Mouse (Mus musculus): ENCODE measurements around the gene Aqp6.

The Aqp6 gene

DNA sequence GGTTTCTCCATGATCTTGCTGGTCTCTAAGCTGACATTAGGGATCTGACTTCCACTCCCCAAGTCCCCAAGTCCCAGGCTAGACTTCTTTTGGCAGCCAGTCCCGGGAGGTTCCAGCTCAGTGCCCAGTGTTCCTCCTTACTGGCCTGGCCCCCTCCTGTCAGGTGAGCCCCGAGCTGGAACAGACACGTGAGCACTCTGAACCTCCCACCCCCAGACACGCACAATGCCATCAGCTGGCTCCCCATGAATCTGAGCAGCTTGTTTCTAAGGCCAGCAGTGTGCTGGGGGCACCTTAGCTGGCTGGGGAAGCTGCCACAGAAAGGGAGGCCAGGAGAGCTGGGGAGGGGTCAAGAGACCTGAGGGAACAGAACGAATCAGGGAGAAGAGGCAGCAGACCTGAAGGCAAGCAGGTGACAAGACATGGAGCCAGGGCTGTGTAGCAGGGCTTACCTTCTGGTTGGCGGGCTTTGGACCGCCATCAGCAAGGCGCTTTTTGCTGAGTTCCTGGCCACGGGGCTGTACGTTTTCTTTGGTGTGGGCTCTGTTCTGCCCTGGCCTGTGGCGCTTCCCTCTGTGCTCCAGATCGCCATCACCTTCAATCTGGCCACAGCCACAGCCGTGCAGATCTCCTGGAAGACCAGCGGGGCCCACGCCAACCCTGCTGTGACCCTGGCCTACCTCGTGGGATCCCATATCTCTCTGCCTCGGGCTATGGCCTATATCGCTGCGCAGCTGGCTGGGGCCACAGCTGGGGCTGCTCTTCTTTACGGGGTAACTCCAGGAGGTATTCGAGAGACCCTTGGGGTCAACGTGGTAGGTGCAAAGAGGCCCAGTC, at the start of gene Aqp6:
TSS of gene Aqp6 (plus strand) at position 415 of the 837 bp plus-strand sequence.
- no peak for DNase-seq (ENCODE audit: low read depth)

GRCm38 (mm10) chr15:99553767-99554166, 47.4 kb upstream of the Aqp6 start:
- no peak for DNase-seq (ENCODE audit: low read depth)

- no peak for DNase-seq (ENCODE audit: low read depth)
These were observed 42.3 kb upstream of the Aqp6 start for GRCm38 (mm10) chr15:99558947-99559346.

GRCm38 (mm10) chr15:99560246-99560645, 41.0 kb upstream of the Aqp6 start:
- no peak for DNase-seq (ENCODE audit: low read depth)

GRCm38 (mm10) chr15:99567371-99567770, 33.8 kb upstream of the Aqp6 start:
- DNase-seq (ENCODE audit: low read depth): no peak

- no peak for DNase-seq (ENCODE audit: low read depth)
These were observed 32.5 kb upstream of the Aqp6 start for GRCm38 (mm10) chr15:99568682-99569081.

DNA sequence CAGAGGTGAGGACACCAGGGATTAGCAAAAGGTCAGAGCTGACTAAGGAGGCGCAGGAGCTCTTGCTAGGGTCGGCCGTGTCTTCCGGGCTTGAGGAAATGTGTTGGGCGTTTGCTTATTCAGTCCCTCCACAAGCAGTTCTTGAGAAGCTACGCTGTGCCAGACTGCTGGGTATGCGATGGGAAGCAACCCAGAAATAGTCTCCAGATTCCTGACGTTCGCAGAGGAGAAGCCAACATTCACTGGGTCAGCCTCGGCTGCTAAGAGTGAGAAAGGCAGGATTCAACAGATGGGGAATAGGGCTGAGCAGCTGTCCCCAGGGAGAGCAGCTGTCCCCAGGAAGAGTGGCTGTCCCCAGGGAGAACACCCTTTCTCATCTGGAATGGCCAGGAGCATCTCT, 32.1 kb upstream of the Aqp6 start:
- no peak for DNase-seq (ENCODE audit: low read depth)

DNA sequence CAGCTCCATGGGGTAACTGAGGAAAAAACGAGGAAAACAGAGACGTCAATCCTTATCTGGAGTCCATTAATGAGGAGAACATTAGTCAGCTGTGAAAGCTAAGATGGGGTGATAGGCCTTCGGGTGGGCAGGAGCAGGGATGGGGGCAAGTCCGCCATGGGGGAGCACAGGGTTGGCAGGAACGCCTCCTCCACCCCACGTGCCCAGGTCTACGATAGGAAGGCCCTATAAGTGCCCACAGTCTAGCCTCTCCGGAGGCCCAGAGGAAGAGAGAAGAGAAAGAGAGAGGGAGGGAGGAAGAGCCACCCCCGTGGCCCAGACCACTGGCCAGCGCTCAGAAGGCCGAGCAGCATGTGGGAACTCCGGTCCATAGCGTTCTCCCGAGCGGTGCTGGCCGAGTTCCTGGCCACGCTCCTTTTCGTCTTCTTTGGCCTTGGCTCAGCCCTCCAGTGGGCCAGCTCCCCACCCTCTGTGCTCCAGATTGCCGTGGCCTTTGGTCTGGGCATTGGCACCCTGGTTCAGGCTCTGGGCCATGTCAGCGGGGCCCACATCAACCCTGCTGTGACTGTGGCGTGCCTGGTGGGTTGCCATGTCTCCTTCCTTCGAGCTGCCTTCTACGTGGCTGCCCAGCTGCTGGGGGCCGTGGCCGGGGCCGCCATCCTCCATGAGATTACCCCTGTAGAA, 22.3 kb upstream of the Aqp6 start, which contains the start of gene Aqp2:
TSS of gene Aqp2 (plus strand) at position 254 of the 684 bp plus-strand sequence.
- no peak for DNase-seq (ENCODE audit: low read depth)

GRCm38 (mm10) chr15:99583463-99584344, 17.5 kb upstream of the Aqp6 start:
- no peak for DNase-seq (ENCODE audit: low read depth)

DNA sequence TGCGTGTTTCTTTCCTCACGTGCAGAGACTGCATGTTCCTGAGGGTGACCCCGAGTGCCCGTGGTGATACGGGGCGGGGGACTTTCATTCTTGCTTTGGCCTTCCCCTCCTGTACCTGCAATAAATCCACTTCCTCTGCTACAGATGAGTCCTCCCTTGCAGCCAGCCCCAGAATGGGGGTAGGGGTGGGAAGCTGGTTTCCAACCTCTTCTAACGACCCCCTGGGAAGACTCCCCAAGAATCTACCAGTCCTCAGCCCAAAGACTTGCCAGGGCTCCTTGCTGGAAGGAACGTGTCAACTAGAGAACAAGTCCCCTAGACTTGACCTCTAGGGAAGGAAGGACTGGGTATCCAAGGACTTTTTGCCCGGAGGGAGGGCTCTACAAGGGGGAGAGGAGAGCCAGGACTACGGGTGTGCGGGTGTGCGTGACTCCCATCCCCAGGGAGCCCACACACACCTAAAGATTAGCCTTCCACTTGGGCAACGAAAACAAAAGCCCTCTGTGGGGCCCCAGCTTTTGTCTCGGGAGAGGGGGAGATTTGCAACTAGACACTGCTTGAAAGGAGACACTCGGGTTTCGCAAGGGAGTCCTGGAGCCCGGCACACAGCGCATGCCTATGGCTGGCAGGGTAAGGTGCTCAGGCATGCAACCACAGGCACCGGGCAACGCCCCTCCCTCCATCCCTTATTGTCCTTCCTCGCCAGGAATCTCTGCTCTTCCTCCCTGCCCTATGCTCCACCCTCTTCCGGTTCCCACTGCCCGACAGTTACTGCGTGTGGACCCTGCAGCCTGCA, 16.6 kb upstream of the Aqp6 start:
- no peak for DNase-seq (ENCODE audit: low read depth)

- no peak for DNase-seq (ENCODE audit: low read depth)
These were observed 15.5 kb upstream of the Aqp6 start for GRCm38 (mm10) chr15:99585741-99586140.

GRCm38 (mm10) chr15:99586525-99586924, 14.7 kb upstream of the Aqp6 start:
- DNase-seq (ENCODE audit: low read depth): no peak

DNA sequence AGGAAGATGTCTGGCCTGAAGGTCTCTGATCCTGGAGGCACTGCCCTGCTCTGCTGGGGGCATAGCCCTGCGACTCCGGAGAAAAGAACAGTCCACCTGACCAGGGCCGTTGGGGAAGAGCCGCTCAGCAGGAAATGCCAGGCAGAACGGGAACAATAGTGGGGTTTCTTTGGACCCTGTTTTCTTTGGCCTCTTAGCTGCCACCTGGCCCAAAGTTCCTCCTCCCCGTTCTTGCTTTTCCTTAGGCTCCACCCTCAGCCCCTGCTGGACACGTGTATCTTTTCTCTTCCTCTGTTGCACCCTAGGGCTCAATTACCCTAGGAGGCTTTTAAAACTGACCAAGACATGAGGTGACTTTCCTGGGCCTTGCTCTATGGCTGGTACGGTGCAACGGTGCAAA, 12.0 kb upstream of the Aqp6 start:
- no peak for DNase-seq (ENCODE audit: low read depth)

DNA sequence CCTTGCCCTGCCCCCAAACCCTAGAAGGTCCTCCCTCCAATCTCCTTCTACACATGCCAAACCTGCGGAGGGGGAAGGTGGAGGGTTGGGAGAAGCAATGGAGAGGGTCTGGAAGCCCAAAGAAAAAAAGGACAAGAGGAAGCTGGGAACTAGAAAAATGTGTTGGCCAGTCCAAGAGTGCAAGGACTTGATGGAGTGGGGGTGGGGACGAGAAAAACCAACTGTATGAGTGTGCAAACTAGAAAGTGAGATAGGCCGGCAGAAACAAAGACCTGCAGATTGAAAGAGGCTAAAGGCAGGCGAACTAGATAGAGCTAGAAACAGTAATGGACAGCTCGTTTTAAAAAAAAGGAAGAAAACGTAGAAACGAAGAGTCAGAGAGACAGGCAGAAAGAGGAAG, 11.5 kb upstream of the Aqp6 start:
- no peak for DNase-seq (ENCODE audit: low read depth)

DNA sequence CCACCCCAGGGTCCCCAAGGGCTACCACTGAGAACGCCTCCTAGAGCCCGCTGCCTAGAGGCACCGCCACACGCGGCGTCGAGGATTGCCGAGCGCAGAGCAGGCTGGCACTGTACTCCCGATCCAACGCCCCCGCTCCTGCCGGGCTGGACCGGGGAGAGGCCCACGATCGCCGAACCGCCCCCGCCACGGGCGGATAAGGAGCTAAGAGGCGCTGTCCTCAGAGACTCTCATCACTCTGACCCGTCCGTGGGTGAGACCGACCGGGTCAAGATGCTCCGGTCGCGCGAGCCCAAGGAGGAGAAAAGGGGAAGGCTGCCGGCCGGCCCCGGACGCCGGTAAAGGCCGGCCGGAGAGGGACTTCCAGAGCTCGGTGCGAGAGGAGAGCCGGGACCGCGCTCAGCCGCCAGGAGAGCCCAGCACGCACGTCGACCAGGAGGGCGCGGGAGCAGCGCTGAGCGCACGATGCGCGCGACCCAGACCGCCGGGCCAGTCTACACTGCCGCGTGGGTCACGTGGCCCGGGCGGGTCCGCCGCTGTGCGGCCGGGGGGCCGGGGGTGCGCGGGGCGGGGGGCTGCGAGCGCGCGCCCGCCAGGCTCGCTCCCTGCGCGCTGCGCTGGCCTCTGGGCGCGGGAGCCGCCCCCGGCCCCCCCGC, 10.6 kb upstream of the Aqp6 start, which contains the start of gene Aqp5:
TSS of gene Aqp5 (plus strand) at position 354 of the 656 bp plus-strand sequence.
- no peak for DNase-seq (ENCODE audit: low read depth)

- no peak for DNase-seq (ENCODE audit: low read depth)
These were observed 9.0 kb upstream of the Aqp6 start for GRCm38 (mm10) chr15:99592177-99592576.

- no peak for DNase-seq (ENCODE audit: low read depth)
These were observed 8.3 kb upstream of the Aqp6 start for GRCm38 (mm10) chr15:99592877-99593276.

DNA sequence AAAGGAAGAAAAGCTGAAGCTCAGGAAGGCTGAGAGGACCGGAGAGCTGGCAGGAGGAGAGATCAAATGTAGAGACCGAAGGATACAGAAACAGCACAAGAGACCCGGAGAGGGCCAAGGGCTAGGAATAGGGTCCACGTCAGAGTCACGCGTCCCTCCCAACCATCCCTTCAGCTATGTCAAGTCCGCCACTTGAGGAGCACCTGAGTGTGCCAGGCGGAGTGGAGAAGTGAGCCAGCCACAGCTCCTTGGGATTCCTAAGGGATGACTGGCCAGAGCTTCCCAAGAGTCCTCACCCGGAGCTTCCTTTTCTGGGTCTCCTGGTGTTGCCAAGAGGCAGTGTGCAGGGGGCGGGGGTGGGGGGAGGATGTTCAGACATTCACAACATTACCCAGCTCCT, 6.2 kb upstream of the Aqp6 start:
- DNase-seq (ENCODE audit: low read depth): no peak

DNA sequence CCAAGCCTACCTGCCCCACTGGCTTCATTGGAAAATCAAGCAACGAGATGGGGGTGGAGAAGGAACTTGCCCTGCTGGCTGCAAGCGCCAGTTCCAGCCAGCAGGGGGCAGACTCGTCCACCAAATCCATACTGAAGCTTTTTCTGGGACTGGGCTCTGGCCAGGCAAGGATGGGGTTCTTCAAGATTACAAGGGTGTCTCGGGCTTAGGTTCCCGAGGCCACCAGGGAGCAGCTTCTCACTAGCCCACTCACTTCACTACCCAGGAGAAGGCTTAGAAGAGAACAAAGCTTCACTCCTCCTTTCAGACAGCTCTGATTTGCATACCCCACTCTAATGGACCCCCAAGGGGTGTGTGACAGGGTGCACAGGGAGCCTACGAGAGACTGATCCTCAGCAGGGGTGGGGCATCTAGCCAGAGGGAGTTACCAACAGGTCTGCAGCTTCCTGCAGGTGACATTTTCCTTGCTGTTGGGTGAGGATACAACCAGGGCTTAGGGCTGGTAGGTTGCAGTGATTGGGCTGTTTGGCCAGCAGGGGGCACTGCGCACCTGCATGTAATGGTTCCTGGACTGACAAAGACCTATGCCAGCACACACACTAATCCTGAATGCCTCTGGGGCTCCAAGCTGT, 5.0 kb upstream of the Aqp6 start:
- peak; percentile 76 for DNase-seq (ENCODE audit: low read depth)

DNA sequence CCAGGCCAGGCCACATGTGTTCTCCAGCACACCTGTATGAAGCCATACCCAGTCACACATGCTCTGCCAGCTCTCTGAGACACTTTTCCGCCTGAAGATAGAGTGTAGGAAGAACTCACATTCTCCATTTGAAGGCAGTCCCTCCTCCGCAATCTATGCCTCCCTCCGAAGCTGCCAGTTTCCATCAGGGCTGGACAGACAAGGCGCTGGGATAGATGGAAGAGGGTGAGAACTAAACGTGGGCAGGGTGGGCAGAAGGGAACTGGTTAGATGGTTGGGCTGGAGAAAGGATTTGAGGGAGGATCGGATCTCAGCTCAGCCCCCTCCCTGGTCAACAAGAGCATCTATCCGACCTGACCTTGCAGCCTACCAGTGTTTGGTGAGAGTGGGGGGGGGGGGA, 4.4 kb upstream of the Aqp6 start:
- DNase-seq (ENCODE audit: low read depth): no peak

Measured in naive thymus-derived CD4-positive, alpha-beta T cell, adult 2 months (primary cell).